ENCODE assay signal across 10 mouse cellular contexts in the genomic region with DNA sequence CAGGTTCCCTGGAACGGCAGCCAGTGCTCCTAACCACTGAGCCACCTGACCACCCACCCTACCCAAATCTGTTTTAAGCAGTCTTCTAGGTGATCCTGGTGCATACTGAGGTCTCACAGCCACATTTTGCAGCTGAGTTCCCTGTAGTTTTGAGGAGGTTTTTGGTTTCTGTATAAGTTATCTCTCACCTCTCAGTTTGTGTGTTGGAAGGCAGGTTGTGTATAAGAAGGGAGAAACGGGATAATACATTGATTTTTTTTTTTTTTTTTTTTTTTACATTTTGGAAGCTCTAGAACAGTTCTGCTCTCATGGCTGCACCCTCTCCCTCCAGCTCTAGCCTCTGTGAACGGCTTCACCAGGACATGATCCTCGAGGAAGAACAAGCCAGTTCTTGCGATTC. TPM values are rescaled to one million over a fixed set of nuclear protein-coding genes. Genes with fewer than 3 reads are reported as not detected.
DNase-seq lines count a peak whose midpoint lies in the region; ATAC-seq lines count a peak whose summit lies in the region.
"Had no signal": no experiment of that assay in that cellular context is flagged by ENCODE, and none has a peak within 500 bp of the region (broad histone marks: within the 10 kb centered on the region; RNA-seq: fewer than 3 reads in every experiment).

No protein-coding gene starts in this region.

- H3K9me3 ChIP-seq in heart, embryonic 14.5 days (ENCODE audit: control insufficient read depth, low read length) = no peaks in the 10 kb centered on the region
- H3K9me3 ChIP-seq in hindbrain, embryonic 10.5 days = peaks cover 4% of the 10 kb centered on the region; the same call in 1 of the 2 replicates
- H3K9me3 ChIP-seq in midbrain, embryonic 11.5 days (ENCODE audit: control insufficient read depth, low read length) = no peaks in the 10 kb centered on the region

- peak overlapping the region; percentile 74 to 88 for H3K4me3 ChIP-seq in heart, embryonic 14.5 days (ENCODE audit: control insufficient read depth in 1 of 2, insufficient read depth in 1 of 2, low read depth in 1 of 2, low read length in 2 of 2)
- peak overlapping the region; percentile 21 for H3K4me3 ChIP-seq in brown adipose tissue, adult 24 weeks (ENCODE audit: insufficient read depth, low read depth, low read length)
- peak overlapping the region; percentile 94 for H3K4me3 ChIP-seq in hindbrain, embryonic 10.5 days
- H3K4me3 ChIP-seq in midbrain, embryonic 11.5 days (ENCODE audit: low read depth, low read length) = peak overlapping the region; percentile 79

- ATAC-seq in heart, embryonic 14.5 days (ENCODE audit: insufficient number of reproducible peaks, insufficient read depth, low FRiP score, low read depth) = no peak
- ATAC-seq in midbrain, embryonic 11.5 days (ENCODE audit: low FRiP score) = no peak

- intact Hi-C loops in gastrocnemius, postnatal 36 days (cut with DNase I) = no loop called here

- H3K27me3 ChIP-seq in heart, embryonic 14.5 days (ENCODE audit: control insufficient read depth, insufficient read depth, low read length) = no peaks in the 10 kb centered on the region
- no peaks in the 10 kb centered on the region for H3K27me3 ChIP-seq in hindbrain, embryonic 10.5 days (ENCODE audit: insufficient read depth, poor library complexity, severe bottlenecking)
- H3K27me3 ChIP-seq in midbrain, embryonic 11.5 days (ENCODE audit: control insufficient read depth, insufficient read depth, low read length) = no peaks in the 10 kb centered on the region
- H3K27me3 ChIP-seq: CH12.LX had no signal

- no peak for DNase-seq in heart, adult 11 months
- DNase-seq in hindbrain, embryonic 10.5 days (ENCODE audit: low spot score) = no peak
- DNase-seq in midbrain, embryonic 11.5 days (ENCODE audit: low spot score, missing footprints) = no peak
- DNase-seq in right cerebral cortex, postnatal 25 days = no peak
- DNase-seq in gastrocnemius, postnatal 36 days = no peak
- no peak for DNase-seq in frontal cortex, adult 2 months (ENCODE audit: extremely low spot score in 1 of 2, low spot score in 1 of 2)
- DNase-seq: lung, adult 18-20 months had no signal

- no peak overlapping the region for H3K27ac ChIP-seq in heart, embryonic 14.5 days (replicated peaks in 1 of 2; ENCODE audit: control insufficient read depth in 1 of 2, insufficient read depth in 1 of 2, low read depth in 2 of 2, low read length in 2 of 2)
- H3K27ac ChIP-seq in brown adipose tissue, adult 24 weeks (replicated peaks; ENCODE audit: low read depth, low read length) = no peak overlapping the region
- no peak overlapping the region for H3K27ac ChIP-seq in hindbrain, embryonic 10.5 days
- H3K27ac ChIP-seq in midbrain, embryonic 11.5 days (ENCODE audit: low read depth, low read length) = no peak overlapping the region

- peak overlapping the region; percentile 76 for H3K4me2 ChIP-seq in heart, embryonic 14.5 days (ENCODE audit: low read length)
- peak overlapping the region; percentile 82 for H3K4me2 ChIP-seq in midbrain, embryonic 11.5 days

- peak overlapping the region; percentile 87 for H3K9ac ChIP-seq in heart, embryonic 14.5 days (ENCODE audit: low read length)
- H3K9ac ChIP-seq in midbrain, embryonic 11.5 days (ENCODE audit: low read length) = no peak overlapping the region; the same call in 1 of the 2 replicates

- peaks cover 34% of the 10 kb centered on the region for H3K36me3 ChIP-seq in heart, embryonic 14.5 days (ENCODE audit: control insufficient read depth, insufficient read depth, low read length)
- peaks cover 40% of the 10 kb centered on the region for H3K36me3 ChIP-seq in hindbrain, embryonic 10.5 days
- H3K36me3 ChIP-seq in midbrain, embryonic 11.5 days (ENCODE audit: control insufficient read depth, insufficient read depth, low read length) = peaks cover 8% of the 10 kb centered on the region; the same call in 1 of the 2 replicates

- 82% methylated on average over 5 of the region's 5 CpGs for WGBS in heart, embryonic 14.5 days
- WGBS in hindbrain, embryonic 10.5 days = 85% methylated on average over 5 of the region's 5 CpGs
- 80% methylated on average over 5 of the region's 5 CpGs for WGBS in midbrain, embryonic 11.5 days

- H3K4me1 ChIP-seq in heart, embryonic 14.5 days (ENCODE audit: control insufficient read depth in 2 of 2, insufficient read depth in 2 of 2, low read length in 2 of 2) = peaks cover 6 to 19% of the 10 kb centered on the region in 2 experiments
- H3K4me1 ChIP-seq in brown adipose tissue, adult 24 weeks (ENCODE audit: control insufficient read depth, insufficient read depth, insufficient read length, low read length) = no peaks in the 10 kb centered on the region
- H3K4me1 ChIP-seq in hindbrain, embryonic 10.5 days (replicated peaks) = peaks cover 21% of the 10 kb centered on the region
- peaks cover 11% of the 10 kb centered on the region for H3K4me1 ChIP-seq in midbrain, embryonic 11.5 days (ENCODE audit: control insufficient read depth, insufficient read depth, low read length)

RNA-seq across cellular contexts. Expression of gene Zfp30, which starts 2.1 kb away (rescaled TPM):
- 6.5 and 6.6 TPM in 2 replicates for polyA plus RNA-seq in heart, embryonic 14.5 days (2014; fragmentation: Nextera tagmentation; extraction: Ambion mirVana)
- polyA plus RNA-seq in brown adipose tissue, adult 24 weeks (2012; ENCODE audit: insufficient read depth, insufficient read length, missing spikeins) = 3.8 and 4.0 TPM in 2 replicates
- 5.8 and 6.4 TPM in 2 replicates for polyA plus RNA-seq in hindbrain, embryonic 10.5 days (2016; fragmentation: Nextera tagmentation; extraction: Ambion mirVana)
- polyA plus RNA-seq in midbrain, embryonic 11.5 days (2014; fragmentation: Nextera tagmentation; extraction: Ambion mirVana) = 8.5 and 9.8 TPM in 2 replicates
- total RNA-seq in gastrocnemius, postnatal 36 days (2021) = 1 to 10 TPM; 1.2 to 2.2 TPM
- 8.7 and 9.4 TPM in 2 replicates for polyA plus RNA-seq in frontal cortex, adult 2 months (2012; rRNA removed)

RNA-seq across cellular contexts. Expression of gene Zfp84, which starts 17.5 kb away (rescaled TPM):
- 9.4 and 10.0 TPM in 2 replicates for polyA plus RNA-seq in heart, embryonic 14.5 days (2014; fragmentation: Nextera tagmentation; extraction: Ambion mirVana)
- 6.1 and 6.3 TPM in 2 replicates for polyA plus RNA-seq in brown adipose tissue, adult 24 weeks (2012; ENCODE audit: insufficient read depth, insufficient read length, missing spikeins)
- 10.8 and 10.9 TPM in 2 replicates for polyA plus RNA-seq in hindbrain, embryonic 10.5 days (2016; fragmentation: Nextera tagmentation; extraction: Ambion mirVana)
- 17.9 and 19.3 TPM in 2 replicates for polyA plus RNA-seq in midbrain, embryonic 11.5 days (2014; fragmentation: Nextera tagmentation; extraction: Ambion mirVana)
- total RNA-seq in gastrocnemius, postnatal 36 days (2021) = 1 to 10 TPM; 5.8 to 6.8 TPM
- 10.1 TPM in 2 replicates for polyA plus RNA-seq in frontal cortex, adult 2 months (2012; rRNA removed)

RNA-seq across cellular contexts. Expression of gene Zfp790, which starts 30.0 kb away (rescaled TPM):
- 10.4 and 12.0 TPM in 2 replicates for polyA plus RNA-seq in heart, embryonic 14.5 days (2014; fragmentation: Nextera tagmentation; extraction: Ambion mirVana)
- 4.9 and 6.6 TPM in 2 replicates for polyA plus RNA-seq in brown adipose tissue, adult 24 weeks (2012; ENCODE audit: insufficient read depth, insufficient read length, missing spikeins)
- 14.3 and 17.3 TPM in 2 replicates for polyA plus RNA-seq in hindbrain, embryonic 10.5 days (2016; fragmentation: Nextera tagmentation; extraction: Ambion mirVana)
- polyA plus RNA-seq in midbrain, embryonic 11.5 days (2014; fragmentation: Nextera tagmentation; extraction: Ambion mirVana) = 20.6 and 25.3 TPM in 2 replicates
- total RNA-seq in gastrocnemius, postnatal 36 days (2021) = 1 to 10 TPM; 6.3 to 9.7 TPM
- 9.0 and 10.0 TPM in 2 replicates for polyA plus RNA-seq in frontal cortex, adult 2 months (2012; rRNA removed)

RNA-seq across cellular contexts. Expression of gene Catsperg2, which starts 59.1 kb away (rescaled TPM):
- not detected in 2 replicates for polyA plus RNA-seq in heart, embryonic 14.5 days (2014; fragmentation: Nextera tagmentation; extraction: Ambion mirVana)
- polyA plus RNA-seq in brown adipose tissue, adult 24 weeks (2012; ENCODE audit: insufficient read depth, insufficient read length, missing spikeins) = not detected in 2 replicates
- 0.08 TPM in 1 of 2 replicates, not detected in the other for polyA plus RNA-seq in hindbrain, embryonic 10.5 days (2016; fragmentation: Nextera tagmentation; extraction: Ambion mirVana)
- 0.07 TPM in 1 of 2 replicates, not detected in the other for polyA plus RNA-seq in midbrain, embryonic 11.5 days (2014; fragmentation: Nextera tagmentation; extraction: Ambion mirVana)
- total RNA-seq in gastrocnemius, postnatal 36 days (2021) = not detected
- 0.10 and 0.17 TPM in 2 replicates for polyA plus RNA-seq in frontal cortex, adult 2 months (2012; rRNA removed)

Comparison
In these comparisons a context has a peak if more than half of its experiments do, and no peak if none do; other contexts are left out.
1. H3K4me3 ChIP-seq: peak in every context shown above with its lines; median percentile 94 in hindbrain, embryonic 10.5 days; 81 in heart, embryonic 14.5 days; 79 in midbrain, embryonic 11.5 days; 21 in brown adipose tissue, adult 24 weeks.